In the genomic region with DNA sequence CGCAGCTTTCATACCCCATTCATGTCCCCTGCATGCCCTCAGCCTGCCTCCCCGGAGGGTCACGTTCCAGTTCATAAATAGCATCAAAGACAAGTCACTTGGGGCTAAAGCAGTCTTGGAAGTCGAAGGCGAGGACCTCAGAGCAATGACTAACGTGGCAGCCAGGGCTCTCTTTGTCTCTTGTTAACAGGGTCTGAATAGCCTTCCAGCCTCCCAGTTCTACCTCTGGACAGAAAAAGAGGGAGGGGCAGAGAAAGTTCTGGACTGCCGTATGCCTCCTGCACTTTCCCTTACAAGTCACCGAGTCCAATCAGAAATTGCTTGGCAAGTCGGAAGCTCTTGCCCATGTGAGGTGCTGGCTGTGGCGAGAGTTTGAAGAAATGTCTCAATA, we compare ENCODE assay signal across 12 mouse cellular contexts. TPM values are rescaled to one million over a fixed set of nuclear protein-coding genes. Genes with fewer than 3 reads are reported as not detected.
A peak's percentile ranks its signal among the peaks of the same experiment; 100 is the strongest.
DNase-seq lines count a peak whose midpoint lies in the region; ATAC-seq lines count a peak whose summit lies in the region.
"Had no signal": no experiment of that assay in that cellular context is flagged by ENCODE, and none has a peak within 500 bp of the region (broad histone marks: within the 10 kb centered on the region; RNA-seq: fewer than 3 reads in every experiment).

No protein-coding gene starts in this region.

- peak; percentile 55; the same call in 1 of the 2 replicates for ATAC-seq in heart, embryonic 15.5 days (replicated peaks; ENCODE audit: insufficient number of reproducible peaks, insufficient read depth, low FRiP score, low read depth)
- peak; percentile 68 for ATAC-seq in kidney, embryonic 16.5 days (ENCODE audit: low FRiP score, low TSS enrichment)
- no peak for ATAC-seq in erythroid progenitor cell, adult 5-6 weeks (replicated peaks; ENCODE audit: low FRiP score, poor library complexity, severe bottlenecking)
- ATAC-seq: forebrain, embryonic 15.5 days; midbrain, embryonic 16.5 days; Patski had no signal

- no peaks in the 10 kb centered on the region for H3K27me3 ChIP-seq in heart, embryonic 15.5 days
- H3K27me3 ChIP-seq in kidney, embryonic 16.5 days (ENCODE audit: insufficient read depth, low read length) = no peaks in the 10 kb centered on the region
- H3K27me3 ChIP-seq: forebrain, embryonic 15.5 days had no signal

- no peaks in the 10 kb centered on the region for H3K36me3 ChIP-seq in heart, embryonic 15.5 days
- no peaks in the 10 kb centered on the region for H3K36me3 ChIP-seq in kidney, embryonic 16.5 days (ENCODE audit: insufficient read depth, low read length)
- H3K36me3 ChIP-seq: forebrain, embryonic 15.5 days had no signal

- H3K4me3 ChIP-seq in brown adipose tissue, adult 24 weeks (ENCODE audit: insufficient read depth, low read depth, low read length) = peak overlapping the region; percentile 21
- H3K4me3 ChIP-seq in heart, embryonic 15.5 days = no peak overlapping the region
- H3K4me3 ChIP-seq in kidney, embryonic 16.5 days (ENCODE audit: low read length) = no peak overlapping the region
- H3K4me3 ChIP-seq: forebrain, embryonic 15.5 days had no signal

- WGBS in heart, embryonic 15.5 days = 34% methylated on average over 10 of the region's 10 CpGs
- WGBS in kidney, embryonic 16.5 days = 24% methylated on average over 10 of the region's 10 CpGs

- H3K9ac ChIP-seq in heart, embryonic 15.5 days = no peak overlapping the region
- peak overlapping the region; percentile 54; the same call in 1 of the 2 replicates for H3K9ac ChIP-seq in kidney, embryonic 16.5 days (replicated peaks; ENCODE audit: low read length)
- H3K9ac ChIP-seq: forebrain, embryonic 15.5 days had no signal

- H3K9me3 ChIP-seq in heart, embryonic 15.5 days (replicated peaks) = no peaks in the 10 kb centered on the region
- no peaks in the 10 kb centered on the region for H3K9me3 ChIP-seq in kidney, embryonic 16.5 days (ENCODE audit: low read length)
- H3K9me3 ChIP-seq: forebrain, embryonic 15.5 days had no signal

- H3K4me2 ChIP-seq in heart, embryonic 15.5 days = peak overlapping the region; percentile 53
- peak overlapping the region; percentile 38 for H3K4me2 ChIP-seq in kidney, embryonic 16.5 days (replicated peaks; ENCODE audit: low read depth, low read length)
- H3K4me2 ChIP-seq: forebrain, embryonic 15.5 days had no signal

- H3K27ac ChIP-seq in brown adipose tissue, adult 24 weeks (replicated peaks; ENCODE audit: low read depth, low read length) = peak overlapping the region; percentile 92
- peak overlapping the region; percentile 69 for H3K27ac ChIP-seq in heart, embryonic 15.5 days
- H3K27ac ChIP-seq in kidney, embryonic 16.5 days (ENCODE audit: low read length) = peak overlapping the region; percentile 51
- H3K27ac ChIP-seq: forebrain, embryonic 15.5 days had no signal

- DNase-seq in ZHBTc4 (ENCODE audit: low read depth, low spot score) = peak; percentile 40
- no peak for DNase-seq in layer of hippocampus, adult 11-12 months (ENCODE audit: low spot score)
- no peak for DNase-seq in natural killer cell, adult 2 months (ENCODE audit: low spot score in 2 of 2)
- DNase-seq in layer of hippocampus, adult 18-20 months (ENCODE audit: low spot score in 2 of 2) = no peak
- DNase-seq: layer of hippocampus, postnatal 36 days had no signal

- H3K4me1 ChIP-seq in brown adipose tissue, adult 24 weeks (ENCODE audit: control insufficient read depth, insufficient read depth, insufficient read length, low read length) = no peaks in the 10 kb centered on the region
- peaks cover 14% of the 10 kb centered on the region for H3K4me1 ChIP-seq in heart, embryonic 15.5 days (replicated peaks)
- H3K4me1 ChIP-seq in kidney, embryonic 16.5 days (ENCODE audit: insufficient read depth, low read length) = peaks cover 8% of the 10 kb centered on the region; the same call in 1 of the 2 replicates
- H3K4me1 ChIP-seq: forebrain, embryonic 15.5 days had no signal

RNA-seq across cellular contexts. Expression of gene Nudt4, which starts 47.4 kb away (rescaled TPM):
- polyA plus RNA-seq in brown adipose tissue, adult 24 weeks (2012; ENCODE audit: insufficient read depth, insufficient read length, missing spikeins) = 168 and 234 TPM in 2 replicates
- polyA plus RNA-seq in heart, embryonic 15.5 days (2015; fragmentation: Nextera tagmentation; extraction: Ambion mirVana) = 68.7 and 71.6 TPM in 2 replicates
- polyA plus RNA-seq in kidney, embryonic 16.5 days (2015; fragmentation: Nextera tagmentation; extraction: Ambion mirVana) = 119 and 132 TPM in 2 replicates
- 271 and 342 TPM in 2 replicates for total RNA-seq in erythroid progenitor cell, adult 5-6 weeks (2015; ENCODE audit: low replicate concordance)
- 296 and 327 TPM in 2 replicates for total RNA-seq in erythroid progenitor cell, adult 5-6 weeks (2017; ENCODE audit: low replicate concordance)
- total RNA-seq in layer of hippocampus, adult 18-20 months (2021) = 10 to 100 TPM; 64.1 to 66.4 TPM
